Mouse (Mus musculus): ENCODE measurements around the gene Adam21. TPM values are rescaled to one million over a fixed set of nuclear protein-coding genes. Genes with fewer than 3 reads are reported as not detected.

The Adam21 gene
- polyA plus RNA-seq (2012; fragmentation: generic; extraction: Trizol) = under 1 TPM in 1 of 2 experiments, not detected in 1; 0.05 TPM

GRCm38 (mm10) chr12:81568374-81568773, at the start of gene Adam21:
TSS of gene Adam21 (minus strand) at chr12:81568474.

GRCm38 (mm10) chr12:81594902-81595671, 26.8 kb upstream of the Adam21 start, which contains the start of gene Med6:
TSS of gene Med6 (minus strand) at chr12:81595008.

GRCm38 (mm10) chr12:81532316-81533028, 35.8 kb downstream of the Adam21 start, which contains the start of the genes Gm20498 and Synj2bp:
TSS of gene Gm20498 (minus strand) at chr12:81532905.
TSS of gene Synj2bp (minus strand) at chr12:81532911.

Other genes starting within 250 kb of the Adam21 start
- gene Slc8a3, start 235.3 kb downstream of the Adam21 start, polyA plus RNA-seq (2012; fragmentation: generic; extraction: Trizol) = under 1 TPM; 0.01 to 0.08 TPM
- under 1 TPM; 0.02 to 0.27 TPM for gene Gm4787, start 189.0 kb downstream of the Adam21 start, polyA plus RNA-seq (2012; fragmentation: generic; extraction: Trizol)
- under 1 TPM in 1 of 2 experiments, not detected in 1; 0.32 TPM for gene Adam4, start 146.5 kb downstream of the Adam21 start, polyA plus RNA-seq (2012; fragmentation: generic; extraction: Trizol)
- gene Cox16, start 83.3 kb downstream of the Adam21 start, polyA plus RNA-seq (2012; fragmentation: generic; extraction: Trizol) = 10 to 100 TPM; 19.8 to 74.8 TPM
- gene Gm20498, start 35.6 kb downstream of the Adam21 start, polyA plus RNA-seq (2012; fragmentation: generic; extraction: Trizol) = 10 to 100 TPM in 1 of 2 experiments, 1 to 10 TPM in 1; 7.7 to 17.5 TPM
- gene Synj2bp, start 35.6 kb downstream of the Adam21 start, polyA plus RNA-seq (2012; fragmentation: generic; extraction: Trizol) = 1 to 10 TPM; 4.7 to 9.7 TPM
- 10 to 100 TPM in 1 of 2 experiments, 1 to 10 TPM in 1; 1.8 to 25.5 TPM for gene Med6, start 26.5 kb upstream of the Adam21 start, polyA plus RNA-seq (2012; fragmentation: generic; extraction: Trizol)
- gene Ttc9, start 62.8 kb upstream of the Adam21 start, polyA plus RNA-seq (2012; fragmentation: generic; extraction: Trizol) = under 1 TPM; 0.45 to 0.98 TPM
- gene Map3k9, start 212.7 kb upstream of the Adam21 start, polyA plus RNA-seq (2012; fragmentation: generic; extraction: Trizol) = under 1 TPM in 1 of 2 experiments, not detected in 1; 0.01 TPM

All from C3H10T1/2 (cell line).